Mouse (Mus musculus) layer of hippocampus, postnatal 10 days (tissue): ENCODE data around the gene Aoc2. TPM values are rescaled to one million over a fixed set of nuclear protein-coding genes. Genes with fewer than 3 reads are reported as not detected.
A peak's percentile ranks its signal among the peaks of the same experiment; 100 is the strongest.
"Not testable (repeated sequence)": the region's sequence is repeated elsewhere in the genome, so short reads cannot be mapped to it uniquely, and the experiment has no call there.

ENCODE experiments used
- DNase-seq, 2 experiments: peaks; one replicate each; pipeline ENCODE4 v3.0.0; 2021; ENCODE audit warnings: low spot score in 2 of 2
- total RNA-seq, 2 experiments: library from RNA; stranded (reverse); gene quantifications; 2 replicates each; pipeline ENCODE4 v1.2.3; 2021

Aoc2 gene
- total RNA-seq, 2 experiments from 2014 or later: 4.8 TPM

- DNase-seq: no peak
These were observed 9.7 kb upstream of the Aoc2 start for GRCm38 (mm10) chr11:101315082-101315650.

GRCm38 (mm10) chr11:101315665-101316500 lies 9.0 kb upstream of the Aoc2 start, which contains the start of gene Psme3:
TSS of gene Psme3 (plus strand) at chr11:101316213.
- DNase-seq: peak; percentile 93

- DNase-seq: no peak
These were observed 8.4 kb upstream of the Aoc2 start for GRCm38 (mm10) chr11:101316501-101316917.

- peak; percentile 80 to 84 for DNase-seq
These were observed 1.3 kb upstream of the Aoc2 start for GRCm38 (mm10) chr11:101323609-101324008.

- not testable (repeated sequence) for DNase-seq
These were observed 338 bp downstream of the Aoc2 start for GRCm38 (mm10) chr11:101325201-101325600.

- no peak for DNase-seq
These were observed 1.3 kb downstream of the Aoc2 start for GRCm38 (mm10) chr11:101326147-101326546.

GRCm38 (mm10) chr11:101327311-101327710 lies 2.4 kb downstream of the Aoc2 start:
- no peak for DNase-seq

- peak; percentile 33 to 46 for DNase-seq
These were observed 4.2 kb downstream of the Aoc2 start for GRCm38 (mm10) chr11:101328941-101329635.

- no peak for DNase-seq
These were observed 5.6 kb downstream of the Aoc2 start, which contains the start of gene Aoc3 for GRCm38 (mm10) chr11:101330371-101330924. TSS of gene Aoc3 (plus strand) at chr11:101330605.

GRCm38 (mm10) chr11:101330961-101331360 lies 6.1 kb downstream of the Aoc2 start:
- not testable (repeated sequence) for DNase-seq

- DNase-seq: no peak
These were observed 7.7 kb downstream of the Aoc2 start for GRCm38 (mm10) chr11:101332537-101332936.

- DNase-seq: no peak
These were observed 9.2 kb downstream of the Aoc2 start for GRCm38 (mm10) chr11:101334023-101334422.

GRCm38 (mm10) chr11:101334516-101334915 lies 9.7 kb downstream of the Aoc2 start:
- no peak for DNase-seq

GRCm38 (mm10) chr11:101335685-101336084 lies 10.8 kb downstream of the Aoc2 start:
- no peak for DNase-seq

GRCm38 (mm10) chr11:101338123-101338760 lies 13.4 kb downstream of the Aoc2 start:
- DNase-seq: peak in 1 of 2 experiments; percentile 33

GRCm38 (mm10) chr11:101347083-101347775 lies 22.4 kb downstream of the Aoc2 start:
- no peak for DNase-seq

GRCm38 (mm10) chr11:101348774-101349173 lies 23.9 kb downstream of the Aoc2 start:
- no peak for DNase-seq

GRCm38 (mm10) chr11:101349216-101349615 lies 24.4 kb downstream of the Aoc2 start:
- DNase-seq: no peak

- no peak for DNase-seq
These were observed 26.3 kb downstream of the Aoc2 start for GRCm38 (mm10) chr11:101351100-101351720.

- no peak for DNase-seq
These were observed 26.9 kb downstream of the Aoc2 start for GRCm38 (mm10) chr11:101351721-101352111.
